Mouse (Mus musculus): ENCODE measurements at regions not wholly inside any gene's neighbourhood (a gene's known extent, or its start where the extent isn't known, plus 50 kb on each side); places are given as distances from the start of the nearest gene placed in this dataset.

DNA sequence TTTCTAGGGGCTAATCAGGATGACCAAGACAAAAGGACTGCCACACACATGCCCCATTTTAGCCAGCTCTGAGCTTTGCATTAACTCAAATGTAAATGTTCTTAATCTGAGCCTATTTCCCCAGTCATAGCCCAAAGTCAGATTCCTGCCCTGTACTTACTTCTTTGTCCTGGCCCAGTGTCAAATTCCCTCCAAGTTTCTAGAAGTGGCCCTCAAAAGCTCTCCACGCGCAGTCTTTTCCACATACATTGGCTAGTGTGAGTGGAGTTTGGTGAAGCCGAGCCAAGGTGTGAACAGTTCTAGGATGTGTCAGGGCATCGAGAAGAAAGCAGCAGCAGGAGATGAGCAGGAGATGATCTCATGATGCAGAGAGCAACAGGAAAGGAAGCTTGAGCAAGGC, 197.1 kb upstream of the Gmds start:
- Histone ChIP-seq H3K27me3 (ENCODE audit: control insufficient read depth, insufficient read depth, low read length) (no peaks in the 10 kb centered on the region), H3K4me3 (no peak overlapping the region), H3K79me2 (replicated peaks; ENCODE audit: control insufficient read depth, insufficient read depth, low read length) (no peaks in the 10 kb centered on the region), H3K36me3 (ENCODE audit: control insufficient read depth, insufficient read depth, low read length) (no peaks in the 10 kb centered on the region), H3K4me1 (ENCODE audit: control insufficient read depth, insufficient read depth, low read length) (no peaks in the 10 kb centered on the region), H3K9ac (ENCODE audit: low read depth, low read length) (no peak overlapping the region), H3K27ac (no peak overlapping the region)
- 79% methylated on average over 4 of the region's 4 CpGs for WGBS
- intact Hi-C loops (cut with DNase I), result no loop called here
- DNase-seq, result no peak
- TF ChIP-seq POLR2A (IDR thresholded peaks at IDR 0.05; ENCODE audit: insufficient read depth, low read depth, low read length) (no peak), EP300 (IDR thresholded peaks at IDR 0.05; ENCODE audit: insufficient read depth, low read depth, low read length) (no peak), CTCF (IDR thresholded peaks at IDR 0.05) (no peak)

DNA sequence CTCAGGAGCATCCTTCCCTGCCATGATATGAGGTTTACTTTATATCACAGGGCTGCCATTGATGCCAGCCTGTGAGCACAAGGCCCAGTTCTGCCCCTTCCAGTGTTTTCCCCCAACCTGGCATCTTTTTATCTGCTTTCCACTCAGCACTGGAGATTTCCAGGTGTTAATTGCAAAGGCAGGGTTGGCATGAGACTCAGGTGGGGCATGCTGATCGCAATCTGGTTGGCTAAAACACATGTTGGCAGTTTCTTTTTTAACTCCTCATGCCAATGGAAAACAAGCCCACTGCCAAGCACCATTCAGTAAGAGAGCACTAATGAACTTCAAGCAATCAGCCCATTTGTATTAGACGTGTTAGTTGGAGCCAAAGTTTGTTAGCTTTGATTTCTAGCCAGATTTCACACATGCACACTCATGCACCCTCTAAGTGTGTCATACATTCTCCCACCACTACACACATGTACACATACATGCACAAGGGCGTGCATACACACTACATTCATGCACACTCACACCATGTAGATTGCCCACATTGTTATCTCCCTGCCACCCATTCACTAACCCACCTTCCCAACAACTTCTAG, 192.5 kb upstream of the Gmds start:
- no peaks in the 10 kb centered on the region for H3K79me2 ChIP-seq (replicated peaks; ENCODE audit: control insufficient read depth, insufficient read depth, low read length)
- WGBS, result 67% methylated on average over 3 of the region's 3 CpGs
- H3K4me1 ChIP-seq (ENCODE audit: control insufficient read depth, insufficient read depth, low read length), result no peaks in the 10 kb centered on the region
- H3K36me3 ChIP-seq (ENCODE audit: control insufficient read depth, insufficient read depth, low read length), result no peaks in the 10 kb centered on the region
- H3K4me3 ChIP-seq, result no peak overlapping the region
- no peak overlapping the region for H3K27ac ChIP-seq
- DNase-seq, result no peak
- H3K27me3 ChIP-seq (ENCODE audit: control insufficient read depth, insufficient read depth, low read length), result no peaks in the 10 kb centered on the region
- H3K9ac ChIP-seq (ENCODE audit: low read depth, low read length), result no peak overlapping the region
- TF ChIP-seq EP300 (IDR thresholded peaks at IDR 0.05; ENCODE audit: insufficient read depth, low read depth, low read length) (no peak), POLR2A (IDR thresholded peaks at IDR 0.05; ENCODE audit: insufficient read depth, low read depth, low read length) (no peak), CTCF (IDR thresholded peaks at IDR 0.05) (no peak)
- intact Hi-C loops (cut with DNase I), result no loop called here

DNA sequence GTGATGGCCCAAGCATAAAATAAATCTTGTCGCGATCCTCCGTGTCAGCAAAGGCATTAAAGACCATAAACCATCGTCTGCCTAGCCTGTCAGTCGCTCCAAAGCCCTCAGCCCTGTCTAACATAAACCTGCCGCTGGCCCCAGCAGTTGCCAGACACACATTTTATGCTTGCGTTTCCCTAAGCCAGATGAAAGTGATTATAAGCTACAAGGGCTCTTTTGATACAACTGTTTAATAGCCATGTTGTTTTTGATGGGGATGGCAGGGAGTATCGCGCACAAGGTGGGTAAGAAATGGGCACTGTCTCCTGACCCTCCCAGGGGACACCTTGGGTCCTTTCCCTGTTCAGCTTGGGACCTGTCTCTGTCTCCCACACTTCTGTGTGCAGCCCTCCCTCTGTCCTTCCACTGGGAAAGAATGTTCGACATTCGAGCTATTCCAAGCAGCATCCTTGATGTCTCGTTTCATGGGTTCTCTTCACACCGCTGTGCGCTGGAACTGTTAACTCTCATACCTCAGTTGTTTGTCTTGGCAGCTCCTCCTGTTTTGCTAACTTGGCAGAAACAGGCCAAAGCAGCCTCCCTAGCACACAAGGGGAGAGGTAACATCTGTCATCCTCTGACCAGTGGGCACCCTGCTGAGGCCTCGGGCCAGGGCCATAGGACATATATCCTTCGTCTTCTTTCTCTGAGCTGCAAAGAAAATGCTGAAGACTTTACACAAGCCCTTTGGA, 180.2 kb upstream of the Gmds start:
- Histone ChIP-seq H3K27me3 (ENCODE audit: control insufficient read depth, insufficient read depth, low read length) (no peaks in the 10 kb centered on the region), H3K4me3 (no peak overlapping the region), H3K27ac (no peak overlapping the region), H3K79me2 (replicated peaks; ENCODE audit: control insufficient read depth, insufficient read depth, low read length) (no peaks in the 10 kb centered on the region), H3K36me3 (ENCODE audit: control insufficient read depth, insufficient read depth, low read length) (no peaks in the 10 kb centered on the region), H3K9ac (ENCODE audit: low read depth, low read length) (no peak overlapping the region), H3K4me1 (ENCODE audit: control insufficient read depth, insufficient read depth, low read length) (no peaks in the 10 kb centered on the region)
- no peak for TF ChIP-seq EP300 (IDR thresholded peaks at IDR 0.05; ENCODE audit: insufficient read depth, low read depth, low read length)
- TF ChIP-seq CTCF (IDR thresholded peaks at IDR 0.05), result no peak
- no peak for TF ChIP-seq POLR2A (IDR thresholded peaks at IDR 0.05; ENCODE audit: insufficient read depth, low read depth, low read length)
- 50% methylated on average over 16 of the region's 16 CpGs for WGBS
- intact Hi-C loops (cut with DNase I), result no loop called here
- no peak for DNase-seq

DNA sequence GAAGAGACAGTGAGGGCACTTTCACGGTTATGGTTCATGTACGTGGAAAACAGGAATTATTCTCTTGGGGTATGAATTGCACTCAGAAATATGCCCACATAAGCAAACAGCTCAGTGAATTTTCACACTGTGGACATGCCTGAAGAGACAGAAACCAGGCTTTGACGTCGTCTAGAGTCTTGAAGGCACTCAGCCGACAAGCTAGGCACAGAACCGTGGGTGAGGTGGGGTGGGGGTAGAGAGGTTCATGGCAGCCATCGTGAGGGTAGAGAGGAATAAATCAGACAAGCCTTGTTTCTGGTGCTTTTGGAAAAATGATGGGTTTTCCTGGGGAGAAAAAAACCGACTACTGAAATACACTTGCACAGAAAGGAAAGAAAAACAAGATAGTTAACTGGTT, 179.0 kb upstream of the Gmds start:
- Histone ChIP-seq H3K4me1 (ENCODE audit: control insufficient read depth, insufficient read depth, low read length) (no peaks in the 10 kb centered on the region), H3K27me3 (ENCODE audit: control insufficient read depth, insufficient read depth, low read length) (no peaks in the 10 kb centered on the region), H3K4me3 (no peak overlapping the region), H3K9ac (ENCODE audit: low read depth, low read length) (no peak overlapping the region), H3K27ac (no peak overlapping the region), H3K36me3 (ENCODE audit: control insufficient read depth, insufficient read depth, low read length) (no peaks in the 10 kb centered on the region), H3K79me2 (replicated peaks; ENCODE audit: control insufficient read depth, insufficient read depth, low read length) (no peaks in the 10 kb centered on the region)
- DNase-seq, result no peak
- TF ChIP-seq CTCF (IDR thresholded peaks at IDR 0.05), result no peak
- TF ChIP-seq POLR2A (IDR thresholded peaks at IDR 0.05; ENCODE audit: insufficient read depth, low read depth, low read length), result no peak
- TF ChIP-seq EP300 (IDR thresholded peaks at IDR 0.05; ENCODE audit: insufficient read depth, low read depth, low read length), result no peak
- intact Hi-C loops (cut with DNase I), result no loop called here
- WGBS, result 70% methylated on average over 8 of the region's 8 CpGs

DNA sequence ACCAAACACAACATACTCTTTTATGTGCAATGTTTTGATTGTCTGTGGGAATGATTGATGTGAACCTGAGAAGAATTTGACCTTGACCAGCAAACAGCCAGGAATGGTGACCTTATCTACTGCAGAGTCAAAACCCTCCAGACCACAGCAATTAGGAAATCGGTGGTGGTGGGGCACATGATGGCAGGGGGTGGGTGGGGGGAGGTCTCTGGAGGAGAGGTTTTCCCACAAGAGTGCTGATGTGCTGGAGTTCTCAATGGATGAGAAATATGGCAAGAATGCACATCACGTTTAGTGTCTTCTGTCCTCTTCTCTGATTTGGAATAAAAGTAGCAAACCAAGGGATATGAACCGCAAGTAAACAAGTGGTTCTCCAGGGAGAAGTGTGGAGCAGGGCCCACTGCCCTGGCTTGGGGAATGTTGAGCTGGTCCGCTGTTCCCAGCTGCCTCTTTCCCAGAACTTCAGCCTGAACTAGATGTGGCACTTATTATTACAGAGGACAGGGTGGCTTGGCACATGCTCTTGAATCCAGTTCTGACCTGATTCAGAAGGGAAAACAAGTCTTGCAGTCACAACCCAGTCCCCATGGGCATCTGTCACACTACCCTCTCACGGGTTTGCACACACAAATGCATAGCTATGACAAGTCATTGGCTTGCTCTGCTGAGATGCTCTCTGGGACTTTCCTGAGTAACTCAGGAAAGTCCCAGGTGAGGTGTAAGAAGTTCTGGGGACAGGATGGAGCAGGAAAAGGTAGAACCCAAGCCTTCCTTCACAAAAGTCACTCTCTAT, 170.9 kb upstream of the Gmds start:
- intact Hi-C loops (cut with DNase I), result no loop called here
- Histone ChIP-seq H3K27ac (no peak overlapping the region), H3K4me3 (no peak overlapping the region), H3K36me3 (ENCODE audit: control insufficient read depth, insufficient read depth, low read length) (no peaks in the 10 kb centered on the region), H3K9ac (ENCODE audit: low read depth, low read length) (no peak overlapping the region), H3K4me1 (ENCODE audit: control insufficient read depth, insufficient read depth, low read length) (no peaks in the 10 kb centered on the region), H3K79me2 (replicated peaks; ENCODE audit: control insufficient read depth, insufficient read depth, low read length) (no peaks in the 10 kb centered on the region), H3K27me3 (ENCODE audit: control insufficient read depth, insufficient read depth, low read length) (no peaks in the 10 kb centered on the region)
- 58% methylated on average over 5 of the region's 5 CpGs for WGBS
- DNase-seq, result peak in 1 of 2 experiments; percentile 18
- TF ChIP-seq EP300 (IDR thresholded peaks at IDR 0.05; ENCODE audit: insufficient read depth, low read depth, low read length) (no peak), CTCF (IDR thresholded peaks at IDR 0.05) (no peak), POLR2A (IDR thresholded peaks at IDR 0.05; ENCODE audit: insufficient read depth, low read depth, low read length) (no peak)

DNA sequence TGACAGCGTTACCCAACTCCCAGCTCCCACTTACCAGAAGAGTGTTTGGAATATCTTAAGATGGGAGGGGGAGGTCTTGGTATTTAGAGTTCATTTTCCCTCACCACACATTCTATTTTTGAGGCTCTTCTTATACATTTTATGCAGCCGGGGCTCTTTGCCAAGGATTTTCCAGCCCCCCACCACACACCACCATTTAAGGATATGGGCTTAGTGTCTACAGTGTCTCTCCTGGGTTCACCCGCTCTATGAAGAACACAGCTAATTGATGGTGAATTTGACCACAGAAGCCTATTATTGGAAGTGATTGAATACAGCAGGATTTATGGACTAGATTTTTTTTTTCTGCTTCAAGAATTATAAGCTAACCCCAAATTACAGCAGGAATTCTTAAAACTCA, 169.9 kb upstream of the Gmds start:
- no peaks in the 10 kb centered on the region for H3K4me1 ChIP-seq (ENCODE audit: control insufficient read depth, insufficient read depth, low read length)
- 87% methylated on average over 3 of the region's 3 CpGs for WGBS
- H3K36me3 ChIP-seq (ENCODE audit: control insufficient read depth, insufficient read depth, low read length), result no peaks in the 10 kb centered on the region
- no peak overlapping the region for H3K27ac ChIP-seq
- DNase-seq, result no peak
- no peak overlapping the region for H3K4me3 ChIP-seq
- intact Hi-C loops (cut with DNase I), result no loop called here
- H3K79me2 ChIP-seq (replicated peaks; ENCODE audit: control insufficient read depth, insufficient read depth, low read length), result no peaks in the 10 kb centered on the region
- no peaks in the 10 kb centered on the region for H3K27me3 ChIP-seq (ENCODE audit: control insufficient read depth, insufficient read depth, low read length)
- TF ChIP-seq POLR2A (IDR thresholded peaks at IDR 0.05; ENCODE audit: insufficient read depth, low read depth, low read length) (no peak), EP300 (IDR thresholded peaks at IDR 0.05; ENCODE audit: insufficient read depth, low read depth, low read length) (no peak), CTCF (IDR thresholded peaks at IDR 0.05) (no peak)
- no peak overlapping the region for H3K9ac ChIP-seq (ENCODE audit: low read depth, low read length)
